Mouse (Mus musculus) embryonic fibroblast, embryonic 13.5 days (primary cell): ENCODE results near the gene Itpk1.

Experiments used
- CTCF ChIP-seq: IDR thresholded peaks from 2 replicates; pipeline ENCODE4 v1.5.1; 2011; ENCODE audit warnings: mild to moderate bottlenecking, control low read depth, low read length, moderate library complexity, borderline replicate concordance; ENCODE audit not compliant: insufficient read depth
- POLR2A ChIP-seq: IDR thresholded peaks from 2 replicates; pipeline ENCODE4 v1.6.1; 2011; ENCODE audit warnings: low read depth, mild to moderate bottlenecking, control low read depth, low read length, moderate library complexity

GRCm38 (mm10) chr12:102744839-102745238, 40.1 kb upstream of the Itpk1 start:
- no peak for TF ChIP-seq CTCF
- TF ChIP-seq POLR2A, result no peak
